Mouse (Mus musculus): Measurements from ENCODE around the gene Olfr1375. TPM values are rescaled to one million over a fixed set of nuclear protein-coding genes. Genes with fewer than 3 reads are reported as not detected.

Olfr1375 gene
- polyA plus RNA-seq (2012; rRNA removed; ENCODE audit: low replicate concordance), result not detected in 2 replicates

GRCm38 (mm10) chr11:51047809-51048208 lies at the start of gene Olfr1375:
Gene Olfr1375 (plus strand): TSS chr11:51048109.

GRCm38 (mm10) chr11:51003296-51003695 lies 44.6 kb upstream of the Olfr1375 start, which contains the start of gene Olfr51:
Gene Olfr51 (plus strand): TSS chr11:51003596.

GRCm38 (mm10) chr11:51013936-51014335 lies 34.0 kb upstream of the Olfr1375 start, which contains the start of gene Olfr54:
Gene Olfr54 (plus strand): TSS chr11:51014236.

GRCm38 (mm10) chr11:51059151-51059571 lies 11.3 kb downstream of the Olfr1375 start, which contains the start of gene Zfp354a:
Gene Zfp354a (plus strand): TSS chr11:51059257.

Other genes starting within 250 kb of the Olfr1375 start
- 0.06 TPM in 2 replicates for gene Zfp354c, start 220.4 kb upstream of the Olfr1375 start, polyA plus RNA-seq (2012; rRNA removed; ENCODE audit: low replicate concordance)
- 0.04 TPM in 1 of 2 replicates, not detected in the other for gene Zfp879, start 206.6 kb upstream of the Olfr1375 start, polyA plus RNA-seq (2012; rRNA removed; ENCODE audit: low replicate concordance)
- gene Grm6, start 197.4 kb upstream of the Olfr1375 start, polyA plus RNA-seq (2012; rRNA removed; ENCODE audit: low replicate concordance), result not detected in 2 replicates
- gene Zfp454, start 160.5 kb upstream of the Olfr1375 start, polyA plus RNA-seq (2012; rRNA removed; ENCODE audit: low replicate concordance), result 0.21 TPM in 1 of 2 replicates, not detected in the other
- 0.12 and 0.19 TPM in 2 replicates for gene Zfp2, start 131.9 kb upstream of the Olfr1375 start, polyA plus RNA-seq (2012; rRNA removed; ENCODE audit: low replicate concordance)
- not detected in 2 replicates for gene Zfp354b, start 116.5 kb upstream of the Olfr1375 start, polyA plus RNA-seq (2012; rRNA removed; ENCODE audit: low replicate concordance)
- gene 4933414I15Rik, start 104.3 kb upstream of the Olfr1375 start, polyA plus RNA-seq (2012; rRNA removed; ENCODE audit: low replicate concordance), result not detected in 2 replicates
- 0.15 TPM in 1 of 2 replicates, not detected in the other for gene Prop1, start 94.3 kb upstream of the Olfr1375 start, polyA plus RNA-seq (2012; rRNA removed; ENCODE audit: low replicate concordance)
- not detected in 2 replicates for gene Olfr1378, start 81.6 kb upstream of the Olfr1375 start, polyA plus RNA-seq (2012; rRNA removed; ENCODE audit: low replicate concordance)
- not detected in 2 replicates for gene Olfr1377, start 66.1 kb upstream of the Olfr1375 start, polyA plus RNA-seq (2012; rRNA removed; ENCODE audit: low replicate concordance)
- not detected in 2 replicates for gene Olfr51, start 44.5 kb upstream of the Olfr1375 start, polyA plus RNA-seq (2012; rRNA removed; ENCODE audit: low replicate concordance)
- not detected in 2 replicates for gene Olfr54, start 33.9 kb upstream of the Olfr1375 start, polyA plus RNA-seq (2012; rRNA removed; ENCODE audit: low replicate concordance)
- 0.14 and 0.16 TPM in 2 replicates for gene Zfp354a, start 11.1 kb downstream of the Olfr1375 start, polyA plus RNA-seq (2012; rRNA removed; ENCODE audit: low replicate concordance)
- gene Gm12569, start 172.4 kb downstream of the Olfr1375 start, polyA plus RNA-seq (2012; rRNA removed; ENCODE audit: low replicate concordance), result not detected in 2 replicates
- 3.3 and 3.4 TPM in 2 replicates for gene Clk4, start 213.6 kb downstream of the Olfr1375 start, polyA plus RNA-seq (2012; rRNA removed; ENCODE audit: low replicate concordance)
- gene BC049762, start 214.9 kb downstream of the Olfr1375 start, polyA plus RNA-seq (2012; rRNA removed; ENCODE audit: low replicate concordance), result 0.41 TPM in 1 of 2 replicates, not detected in the other
- gene Col23a1, start 241.8 kb downstream of the Olfr1375 start, polyA plus RNA-seq (2012; rRNA removed; ENCODE audit: low replicate concordance), result 1.8 and 2.6 TPM in 2 replicates